In genomic region chr9:58554056-58554907, GRCm38 (mm10) we compare ENCODE assay signal across 1 mouse cellular context.
TF ChIP-seq lines count a peak whose summit lies in the region.

No protein-coding gene starts in this region.

TF ChIP-seq in MEL, 35 proteins besides CTCF, POLR2A, EP300 and RAD21 (continued from another document):
- no peak for TF ChIP-seq POLR2AphosphoS5 (IDR thresholded peaks at IDR 0.05; ENCODE audit: borderline replicate concordance, low read depth, low read length)
- no peak for TF ChIP-seq NELFE (IDR thresholded peaks at IDR 0.05; ENCODE audit: low read depth, low read length)
